In the genomic region with DNA sequence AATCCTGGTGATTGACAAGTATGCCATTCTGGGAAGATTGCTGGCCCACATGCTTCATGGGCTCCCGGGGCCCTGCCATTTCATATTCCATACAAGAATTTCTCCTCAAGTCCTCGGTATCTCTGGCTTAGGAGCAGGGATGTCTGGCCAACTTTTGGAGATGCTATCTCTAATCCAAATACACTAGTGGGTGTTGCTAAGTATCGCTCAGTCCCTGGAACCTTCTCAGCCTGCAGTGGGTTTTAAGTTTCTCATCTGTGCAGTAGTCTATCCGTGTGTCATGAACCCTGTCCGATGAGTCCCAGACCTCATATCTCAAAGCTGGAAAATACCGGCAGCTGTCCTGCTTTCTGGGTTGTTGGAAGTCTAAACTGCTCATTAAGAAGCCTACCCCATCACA, we compare ENCODE assay signal across 29 mouse cellular contexts.
DNase-seq lines count a peak whose midpoint lies in the region; ATAC-seq and TF ChIP-seq lines count a peak whose summit lies in the region.
"Had no signal": no experiment of that assay in that cellular context is flagged by ENCODE, and none has a peak within 500 bp of the region (broad histone marks: within the 10 kb centered on the region; RNA-seq: fewer than 3 reads in every experiment).

No protein-coding gene starts in this region.

- H3K9ac ChIP-seq in kidney, embryonic 14.5 days (ENCODE audit: low read depth, low read length): no peak overlapping the region
- H3K9ac ChIP-seq: embryonic facial prominence, embryonic 15.5 days; forebrain, postnatal 0 days; hindbrain, embryonic 14.5 days; limb, embryonic 13.5 days; lung, embryonic 15.5 days; midbrain, embryonic 12.5 days; neural tube, embryonic 13.5 days had no signal

- no peaks in the 10 kb centered on the region for H3K36me3 ChIP-seq in kidney, embryonic 14.5 days (ENCODE audit: control insufficient read depth, insufficient read depth, low read length)
- no peaks in the 10 kb centered on the region for H3K36me3 ChIP-seq in testis, adult 2 months (ENCODE audit: control insufficient read depth, insufficient read depth, low read length)
- H3K36me3 ChIP-seq: embryonic facial prominence, embryonic 15.5 days; limb, embryonic 13.5 days; lung, embryonic 15.5 days; midbrain, embryonic 12.5 days; neural tube, embryonic 13.5 days had no signal

- 0 out of 2 replicates have a peak, but pooled peaks have one; percentile 26 for ATAC-seq in kidney, embryonic 14.5 days (ENCODE audit: low FRiP score, low TSS enrichment)
- ATAC-seq: CD4-positive, CD25-positive, alpha-beta regulatory T cell, adult 4 months; forebrain, postnatal 0 days had no signal

- DNase-seq in heart, adult 11 months: peak; percentile 92
- no peak for DNase-seq in heart, adult 18-20 months
- no peak for DNase-seq in kidney, postnatal 36 days
- no peak for DNase-seq in testis, postnatal 14 days (ENCODE audit: low spot score)
- DNase-seq in gonadal fat pad, adult 2 months (ENCODE audit: low read depth): peak; percentile 87
- no peak for DNase-seq in adrenal gland, postnatal 36 days
- DNase-seq: adrenal gland, postnatal 25 days; cerebellum, adult 18-20 months; cerebellum, postnatal 10 days; forebrain, postnatal 0 days; gastrocnemius, postnatal 10 days; kidney, adult 2 months; kidney, postnatal 25 days; right cerebral cortex, postnatal 4 days; thymus, adult 18-20 months; thymus, postnatal 36 days had no signal

- no peak overlapping the region for H3K4me3 ChIP-seq in kidney, embryonic 14.5 days (ENCODE audit: low read length)
- H3K4me3 ChIP-seq in testis, adult 2 months (ENCODE audit: control insufficient read depth, low read depth, low read length): no peak overlapping the region
- H3K4me3 ChIP-seq: embryonic facial prominence, embryonic 15.5 days; layer of hippocampus, adult 2 months; left cerebral cortex, adult 2 months; limb, embryonic 13.5 days; lung, embryonic 15.5 days; midbrain, embryonic 12.5 days; myocyte; neural tube, embryonic 13.5 days had no signal

- no peaks in the 10 kb centered on the region for H3K27me3 ChIP-seq in kidney, embryonic 14.5 days (ENCODE audit: control insufficient read depth, insufficient read depth, low read length)
- H3K27me3 ChIP-seq in testis, adult 2 months (ENCODE audit: control insufficient read depth, insufficient read depth, low read length): no peaks in the 10 kb centered on the region
- H3K27me3 ChIP-seq: embryonic facial prominence, embryonic 15.5 days; limb, embryonic 13.5 days; lung, embryonic 15.5 days; midbrain, embryonic 12.5 days; neural tube, embryonic 13.5 days had no signal

- no peak for TF ChIP-seq POLR2A in testis, adult 2 months (IDR thresholded peaks at IDR 0.05; ENCODE audit: control insufficient read depth, low read depth, low read length)

- no peak overlapping the region for H3K4me2 ChIP-seq in kidney, embryonic 14.5 days (replicated peaks; ENCODE audit: low read depth, low read length)
- H3K4me2 ChIP-seq: embryonic facial prominence, embryonic 15.5 days; hindbrain, embryonic 14.5 days; limb, embryonic 13.5 days; liver, embryonic 11.5 days; lung, embryonic 15.5 days; midbrain, embryonic 12.5 days; neural tube, embryonic 13.5 days had no signal

- WGBS in kidney, embryonic 14.5 days: 48% methylated on average over 6 of the region's 6 CpGs

- H3K9me3 ChIP-seq in kidney, embryonic 14.5 days (ENCODE audit: control insufficient read depth, low read length): no peaks in the 10 kb centered on the region
- H3K9me3 ChIP-seq: embryonic facial prominence, embryonic 15.5 days; lung, embryonic 15.5 days; midbrain, embryonic 12.5 days; neural tube, embryonic 13.5 days had no signal

- H3K27ac ChIP-seq in kidney, embryonic 14.5 days (ENCODE audit: low read depth, low read length): no peak overlapping the region
- H3K27ac ChIP-seq in testis, adult 2 months (ENCODE audit: control insufficient read depth, insufficient read depth, low read depth, low read length): peak overlapping the region; percentile 7
- H3K27ac ChIP-seq: embryonic facial prominence, embryonic 15.5 days; hindbrain, embryonic 14.5 days; layer of hippocampus, adult 2 months; left cerebral cortex, adult 2 months; limb, embryonic 13.5 days; lung, embryonic 15.5 days; midbrain, embryonic 12.5 days; neural tube, embryonic 13.5 days had no signal

- no peak for TF ChIP-seq CTCF in testis, adult 2 months (IDR thresholded peaks at IDR 0.05; ENCODE audit: control insufficient read depth, insufficient read depth, insufficient replicate concordance, low read depth, low read length)

- peaks cover 22% of the 10 kb centered on the region for H3K4me1 ChIP-seq in kidney, embryonic 14.5 days (ENCODE audit: control insufficient read depth, insufficient read depth, low read length)
- peaks cover 3% of the 10 kb centered on the region; the same call in 1 of the 2 replicates for H3K4me1 ChIP-seq in testis, adult 2 months (ENCODE audit: control insufficient read depth, insufficient read depth, low read length)

Comparison
In these comparisons a context has a peak if more than half of its experiments do, and no peak if none do; other contexts are left out.
1. DNase-seq: peak in heart, adult 11 months (single experiment) and gonadal fat pad, adult 2 months (single experiment); none in heart, adult 18-20 months (0 of 2), kidney, postnatal 36 days (0 of 2), testis, postnatal 14 days (single experiment) and adrenal gland, postnatal 36 days (0 of 2).